Mouse (Mus musculus): ENCODE measurements around the gene 1810024B03Rik. TPM values are rescaled to one million over a fixed set of nuclear protein-coding genes. Genes with fewer than 3 reads are reported as not detected.

Gene 1810024B03Rik
- 1.9 and 2.3 TPM in 2 replicates for polyA plus RNA-seq (2015; fragmentation: Nextera tagmentation; extraction: Ambion mirVana)

DNA sequence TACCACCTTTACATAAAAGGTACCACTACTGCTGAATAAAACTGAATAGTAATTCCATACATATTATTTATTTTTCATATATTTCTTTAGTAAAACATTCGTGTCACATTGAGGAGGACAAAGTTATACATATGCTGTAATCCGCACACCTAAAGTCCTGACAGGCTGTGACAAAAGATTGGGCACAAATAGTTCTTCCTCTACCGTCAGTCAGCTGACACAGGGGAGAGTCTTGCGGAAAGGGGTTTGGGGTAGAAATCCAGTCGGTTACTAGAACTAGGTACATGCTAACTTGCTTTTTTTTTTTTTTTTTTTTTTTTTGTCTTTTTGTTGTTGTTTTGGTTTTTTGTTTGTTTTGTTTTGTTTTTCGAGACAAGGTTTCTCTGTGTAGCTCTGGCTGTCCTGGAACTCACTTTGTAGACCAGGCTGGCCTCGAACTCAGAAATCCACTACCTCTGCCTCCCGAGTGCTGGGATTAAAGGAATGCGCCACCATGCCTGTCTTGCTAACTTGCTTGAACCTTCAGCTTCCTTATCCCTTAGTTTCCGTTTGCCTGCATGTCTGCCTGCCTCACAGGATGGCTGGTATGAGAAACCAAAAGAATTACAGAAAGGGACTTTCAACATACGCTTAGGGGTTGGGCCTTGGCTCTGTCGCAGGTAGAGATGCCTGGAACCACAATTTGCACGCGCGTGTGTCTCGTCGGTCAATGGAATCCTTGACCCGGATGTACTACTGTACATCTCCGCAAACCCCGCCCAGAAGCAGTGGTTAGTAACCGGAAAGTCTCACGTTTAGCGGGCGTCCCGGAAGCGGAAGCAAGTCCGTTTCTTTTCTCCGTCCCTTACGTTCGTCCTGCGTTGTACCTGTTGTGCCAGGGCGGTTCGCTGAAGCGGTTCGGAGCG is at the start of gene 1810024B03Rik, which contains the start of gene Snrnp200:
1810024B03Rik (minus strand) TSS at position 734 of the 905 bp plus-strand sequence.
Snrnp200 (plus strand) TSS at position 840 of the 905 bp plus-strand sequence.
- Histone ChIP-seq H3K4me1 (peaks cover 10% of the 10 kb centered on the region), H3K27ac (replicated peaks) (peak within 1 kb of the TSS; percentile 71), H3K9me3 (replicated peaks) (no peaks in the 10 kb centered on the region), H3K4me2 (replicated peaks) (peak within 1 kb of the TSS; percentile 77), H3K27me3 (no peaks in the 10 kb centered on the region), H3K9ac (peak within 1 kb of the TSS; percentile 77), H3K36me3 (peaks cover 28% of the 10 kb centered on the region), H3K4me3 (replicated peaks) (peak within 1 kb of the TSS; percentile 73)
- 12% methylated on average over 36 of the region's 36 CpGs for WGBS
- ATAC-seq (ENCODE audit: insufficient number of reproducible peaks, low FRiP score, low TSS enrichment, low read depth): peak; percentile 96

GRCm38 (mm10) chr2:127255294-127255693 is 47.2 kb upstream of the 1810024B03Rik start:
- H3K4me3 ChIP-seq (replicated peaks): no peak overlapping the region
- H3K27ac ChIP-seq (replicated peaks): no peak overlapping the region
- H3K4me2 ChIP-seq (replicated peaks): no peak overlapping the region
- H3K27me3 ChIP-seq: no peaks in the 10 kb centered on the region
- WGBS: 78% methylated on average over 6 of the region's 6 CpGs
- peaks cover 43% of the 10 kb centered on the region for H3K36me3 ChIP-seq
- no peak for ATAC-seq (ENCODE audit: insufficient number of reproducible peaks, low FRiP score, low TSS enrichment, low read depth)
- no peaks in the 10 kb centered on the region for H3K4me1 ChIP-seq
- no peaks in the 10 kb centered on the region for H3K9me3 ChIP-seq (replicated peaks)
- H3K9ac ChIP-seq: no peak overlapping the region

GRCm38 (mm10) chr2:127254604-127255134 is 46.6 kb upstream of the 1810024B03Rik start:
- Histone ChIP-seq H3K36me3 (peaks cover 44% of the 10 kb centered on the region), H3K27me3 (no peaks in the 10 kb centered on the region), H3K27ac (replicated peaks) (no peak overlapping the region), H3K4me1 (peaks cover under 1% of the 10 kb centered on the region; the same call in 1 of the 2 replicates), H3K4me3 (replicated peaks) (no peak overlapping the region), H3K9ac (no peak overlapping the region), H3K9me3 (replicated peaks) (no peaks in the 10 kb centered on the region), H3K4me2 (replicated peaks) (no peak overlapping the region)
- ATAC-seq (ENCODE audit: insufficient number of reproducible peaks, low FRiP score, low TSS enrichment, low read depth): no peak
- WGBS: 87% methylated on average over 3 of the region's 3 CpGs

DNA sequence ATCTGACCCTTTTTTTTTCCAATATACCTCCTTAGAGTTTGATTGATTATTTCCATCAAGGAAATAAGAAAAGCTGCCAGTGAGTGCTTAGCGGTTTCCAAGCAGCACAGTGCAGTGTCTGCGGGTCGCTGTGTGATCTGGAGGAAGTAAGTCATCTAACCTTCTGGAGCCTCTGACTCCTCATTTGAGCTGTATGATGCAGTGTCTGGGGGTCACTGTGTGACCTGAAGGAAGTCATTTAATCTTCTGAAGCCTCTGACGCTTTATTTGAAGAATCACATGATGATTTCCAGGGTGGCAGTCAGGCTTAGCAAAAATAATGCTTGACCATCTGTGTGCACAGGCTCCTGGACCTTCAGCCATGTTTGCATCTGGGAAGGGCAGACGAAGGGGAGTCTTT is 44.7 kb upstream of the 1810024B03Rik start:
- 80% methylated on average over 5 of the region's 5 CpGs for WGBS
- no peak overlapping the region for H3K9ac ChIP-seq
- ATAC-seq (ENCODE audit: insufficient number of reproducible peaks, low FRiP score, low TSS enrichment, low read depth): no peak
- peaks cover 12% of the 10 kb centered on the region for H3K4me1 ChIP-seq
- peaks cover 25% of the 10 kb centered on the region for H3K36me3 ChIP-seq
- H3K27me3 ChIP-seq: no peaks in the 10 kb centered on the region
- no peak overlapping the region for H3K27ac ChIP-seq (replicated peaks)
- H3K4me2 ChIP-seq (replicated peaks): no peak overlapping the region
- no peaks in the 10 kb centered on the region for H3K9me3 ChIP-seq (replicated peaks)
- no peak overlapping the region for H3K4me3 ChIP-seq (replicated peaks)

DNA sequence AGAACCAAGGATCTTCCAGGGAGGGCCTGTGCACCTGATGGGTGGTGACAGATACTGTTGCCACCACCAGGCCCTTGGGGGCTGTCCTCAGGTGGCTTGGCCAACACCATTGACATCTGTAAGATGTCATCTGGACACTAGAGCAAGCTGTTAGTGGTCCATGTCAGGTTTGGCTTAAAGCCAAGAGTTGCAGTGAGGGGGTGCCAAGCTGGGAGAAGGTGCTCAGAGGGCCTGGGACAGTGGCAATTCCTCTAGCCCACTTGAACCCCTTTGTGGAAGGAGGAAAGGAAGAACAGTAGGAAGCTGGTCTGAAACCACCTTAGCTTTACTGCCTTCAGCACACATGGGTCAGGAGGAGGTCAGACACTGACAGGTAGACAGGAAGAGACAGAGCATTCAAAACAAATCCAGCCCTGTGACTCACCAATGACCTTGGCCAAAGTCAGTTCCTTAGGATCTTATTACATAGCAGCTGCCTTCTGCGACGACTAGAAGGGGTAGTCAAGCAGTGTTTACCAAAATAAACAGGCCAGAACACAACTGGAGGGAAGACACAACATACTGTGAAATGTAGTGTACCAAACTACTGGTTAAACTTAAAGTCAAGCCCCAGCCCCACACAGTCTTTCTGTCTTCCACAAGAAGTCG is 43.9 kb upstream of the 1810024B03Rik start:
- WGBS: 68% methylated on average over 3 of the region's 3 CpGs
- no peak overlapping the region for H3K4me3 ChIP-seq (replicated peaks)
- no peak overlapping the region for H3K4me2 ChIP-seq (replicated peaks)
- no peaks in the 10 kb centered on the region for H3K9me3 ChIP-seq (replicated peaks)
- no peak overlapping the region for H3K9ac ChIP-seq
- peaks cover 14% of the 10 kb centered on the region for H3K4me1 ChIP-seq
- H3K36me3 ChIP-seq: peaks cover 17% of the 10 kb centered on the region
- 0 out of 2 replicates have a peak overlapping the region, but pooled peaks have one; percentile 22 for H3K27ac ChIP-seq (replicated peaks)
- no peak for ATAC-seq (ENCODE audit: insufficient number of reproducible peaks, low FRiP score, low TSS enrichment, low read depth)
- no peaks in the 10 kb centered on the region for H3K27me3 ChIP-seq

DNA sequence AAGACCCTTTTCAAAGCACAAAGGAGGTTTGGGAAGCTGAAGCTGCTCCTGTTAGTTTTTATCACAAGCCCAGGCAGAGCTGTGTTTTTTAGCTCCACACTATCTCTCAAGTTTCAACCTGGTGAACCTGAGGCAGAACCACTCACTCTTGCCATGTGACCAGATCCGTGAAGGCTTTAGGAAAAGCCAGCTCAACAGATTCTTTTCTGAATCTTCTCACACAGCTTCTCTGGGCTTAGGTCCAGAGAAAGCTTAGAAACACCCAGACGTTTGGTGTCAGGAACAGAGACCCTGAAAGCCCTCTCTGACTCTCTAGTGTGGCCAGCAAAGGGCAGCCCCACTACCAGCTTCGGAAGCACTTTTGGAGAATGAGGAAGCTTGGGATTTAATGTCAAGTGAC is 43.4 kb upstream of the 1810024B03Rik start:
- no peak overlapping the region for H3K4me3 ChIP-seq (replicated peaks)
- peaks cover 12% of the 10 kb centered on the region; the same call in 1 of the 2 replicates for H3K36me3 ChIP-seq
- ATAC-seq (ENCODE audit: insufficient number of reproducible peaks, low FRiP score, low TSS enrichment, low read depth): no peak
- no peak overlapping the region for H3K4me2 ChIP-seq (replicated peaks)
- H3K27me3 ChIP-seq: no peaks in the 10 kb centered on the region
- no peaks in the 10 kb centered on the region for H3K9me3 ChIP-seq (replicated peaks)
- no peak overlapping the region for H3K9ac ChIP-seq
- 65% methylated on average over 3 of the region's 3 CpGs for WGBS
- H3K27ac ChIP-seq (replicated peaks): 0 out of 2 replicates have a peak overlapping the region, but pooled peaks have one; percentile 22
- H3K4me1 ChIP-seq: peaks cover 19% of the 10 kb centered on the region

DNA sequence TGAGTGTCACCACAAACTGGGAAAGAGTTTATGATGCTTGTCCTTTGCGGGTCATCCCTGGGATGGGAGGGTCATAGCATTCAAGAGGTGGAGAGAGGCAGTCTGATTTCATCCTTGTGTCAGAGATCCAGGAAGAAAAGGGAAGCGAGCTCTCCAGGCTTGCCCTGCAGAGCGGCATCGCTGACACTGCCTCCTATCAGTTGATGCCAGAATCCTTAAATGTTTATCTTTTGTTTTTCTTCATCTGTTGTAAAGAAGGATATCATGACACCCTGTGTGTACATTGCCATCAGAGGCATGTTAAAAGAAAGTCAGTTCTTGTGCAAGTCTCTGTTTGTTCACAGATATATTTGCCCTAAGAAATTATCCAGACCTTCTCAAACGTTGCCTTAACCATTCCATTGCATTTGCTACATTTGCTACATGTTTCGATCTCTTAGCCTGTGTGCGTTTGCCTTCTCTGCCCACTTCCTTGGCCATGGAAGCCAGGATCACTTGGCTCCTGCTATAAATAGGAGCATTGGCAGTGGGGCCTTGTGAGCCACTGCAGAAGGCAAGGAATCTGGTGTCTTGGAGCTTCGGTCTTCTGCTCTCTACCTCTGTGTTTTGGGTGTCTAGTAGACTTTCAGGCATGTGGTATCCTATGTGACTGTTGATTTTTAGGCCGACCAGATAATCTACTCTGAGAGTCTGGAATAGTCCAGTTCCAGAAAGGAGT is 42.4 kb upstream of the 1810024B03Rik start:
- ATAC-seq (ENCODE audit: insufficient number of reproducible peaks, low FRiP score, low TSS enrichment, low read depth): no peak
- no peaks in the 10 kb centered on the region for H3K9me3 ChIP-seq (replicated peaks)
- no peak overlapping the region for H3K4me2 ChIP-seq (replicated peaks)
- no peak overlapping the region for H3K9ac ChIP-seq
- no peak overlapping the region for H3K27ac ChIP-seq (replicated peaks)
- 88% methylated on average over 9 of the region's 9 CpGs for WGBS
- peaks cover 15% of the 10 kb centered on the region for H3K36me3 ChIP-seq
- no peak overlapping the region for H3K4me3 ChIP-seq (replicated peaks)
- no peaks in the 10 kb centered on the region for H3K27me3 ChIP-seq
- peaks cover 22% of the 10 kb centered on the region for H3K4me1 ChIP-seq

DNA sequence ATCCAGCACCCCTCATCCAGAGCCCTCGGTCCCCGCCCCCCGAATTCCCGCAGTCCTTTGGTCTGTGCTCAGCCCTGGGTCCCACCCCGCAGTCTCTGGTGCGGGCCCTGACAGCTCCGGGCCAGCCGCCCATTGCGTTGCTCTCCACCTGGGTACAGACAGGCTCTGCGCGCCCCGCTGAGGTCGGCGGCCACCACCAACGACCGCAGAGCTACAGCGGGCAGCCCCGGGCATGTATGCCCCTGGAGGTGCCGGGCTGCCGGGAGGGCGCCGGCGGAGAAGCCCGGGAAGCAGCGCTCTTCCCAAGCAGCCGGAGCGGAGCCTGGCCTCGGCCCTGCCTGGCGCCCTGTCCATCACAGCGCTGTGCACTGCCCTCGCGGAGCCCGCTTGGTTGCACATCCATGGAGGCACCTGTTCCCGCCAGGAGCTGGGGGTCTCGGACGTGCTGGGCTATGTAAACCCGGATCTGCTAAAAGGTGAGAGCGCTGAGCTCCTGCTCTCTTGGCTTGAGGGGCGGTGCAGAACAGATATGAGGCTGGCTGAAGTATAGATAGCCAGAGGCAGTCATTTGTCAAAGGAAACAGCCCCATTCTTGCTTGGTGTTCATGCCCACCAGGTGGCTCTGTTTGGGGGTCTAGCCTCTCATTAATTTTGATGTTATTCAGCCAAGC is 40.4 kb upstream of the 1810024B03Rik start:
- Histone ChIP-seq H3K4me2 (replicated peaks) (peak overlapping the region; percentile 96), H3K4me1 (peaks cover 22% of the 10 kb centered on the region), H3K4me3 (replicated peaks) (peak overlapping the region; percentile 97), H3K36me3 (peaks cover 31% of the 10 kb centered on the region), H3K27ac (replicated peaks) (peak overlapping the region; percentile 74; the same call in 1 of the 2 replicates), H3K9ac (peak overlapping the region; percentile 73), H3K27me3 (no peaks in the 10 kb centered on the region), H3K9me3 (replicated peaks) (no peaks in the 10 kb centered on the region)
- WGBS: under 1% methylated on average over 39 of the region's 39 CpGs
- ATAC-seq (ENCODE audit: insufficient number of reproducible peaks, low FRiP score, low TSS enrichment, low read depth): peak; percentile 49

GRCm38 (mm10) chr2:127247592-127248333 is 39.7 kb upstream of the 1810024B03Rik start, which contains the start of the genes Ciao1 and Tmem127:
TSS of gene Ciao1 (minus strand) at chr2:127247816.
TSS of gene Tmem127 (plus strand) at chr2:127247908.
- Histone ChIP-seq H3K27ac (replicated peaks) (peak within 1 kb of the TSS; percentile 74; the same call in 1 of the 2 replicates), H3K36me3 (peaks cover 37% of the 10 kb centered on the region), H3K27me3 (no peaks in the 10 kb centered on the region), H3K4me2 (replicated peaks) (peak within 1 kb of the TSS; percentile 96), H3K4me3 (replicated peaks) (peak within 1 kb of the TSS; percentile 97), H3K4me1 (peaks cover 22% of the 10 kb centered on the region), H3K9ac (peak within 1 kb of the TSS; percentile 91), H3K9me3 (replicated peaks) (no peaks in the 10 kb centered on the region)
- peak; percentile 99 for ATAC-seq (ENCODE audit: insufficient number of reproducible peaks, low FRiP score, low TSS enrichment, low read depth)
- WGBS: under 1% methylated on average over 53 of the region's 53 CpGs

DNA sequence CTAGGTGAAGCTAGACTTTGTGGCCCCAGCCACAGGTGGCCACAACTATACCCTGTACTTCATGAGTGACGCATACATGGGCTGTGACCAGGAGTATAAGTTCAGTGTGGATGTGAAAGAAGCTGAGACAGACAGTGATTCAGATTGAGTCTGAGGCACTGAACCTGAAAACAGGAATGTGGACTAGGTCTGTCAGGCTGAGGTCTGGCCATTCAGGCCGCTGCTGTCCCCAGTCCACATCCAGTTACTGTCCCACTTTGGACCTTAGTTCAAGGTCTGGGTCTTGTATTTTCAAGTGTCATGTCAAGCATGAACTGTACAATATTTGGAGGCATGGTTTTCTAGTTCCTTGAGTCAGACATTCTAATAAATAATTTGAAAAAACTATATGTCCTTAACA is 32.0 kb upstream of the 1810024B03Rik start:
- 98% methylated on average over 2 of the region's 2 CpGs for WGBS
- no peak for ATAC-seq (ENCODE audit: insufficient number of reproducible peaks, low FRiP score, low TSS enrichment, low read depth)
- no peaks in the 10 kb centered on the region for H3K9me3 ChIP-seq (replicated peaks)
- peaks cover 86% of the 10 kb centered on the region for H3K36me3 ChIP-seq
- H3K27me3 ChIP-seq: no peaks in the 10 kb centered on the region
- no peaks in the 10 kb centered on the region for H3K4me1 ChIP-seq
- no peak overlapping the region for H3K27ac ChIP-seq (replicated peaks)
- no peak overlapping the region for H3K9ac ChIP-seq
- no peak overlapping the region for H3K4me2 ChIP-seq (replicated peaks)
- no peak overlapping the region for H3K4me3 ChIP-seq (replicated peaks)

Data from embryonic facial prominence, embryonic 15.5 days (tissue).